Mouse (Mus musculus) CD4-positive, CD25-positive, alpha-beta regulatory T cell, adult 2 months (primary cell): Measurements from ENCODE around the gene Adipoq.

Source experiments
- DNase-seq: peaks from one replicate; pipeline ENCODE4 v3.0.0-alpha.2; 2012; ENCODE audit warnings: low read depth, low spot score

Gene Adipoq

GRCm38 (mm10) chr16:23196791-23197190, 50.5 kb downstream of the Adipoq start:
- DNase-seq, result peak; percentile 51

DNA sequence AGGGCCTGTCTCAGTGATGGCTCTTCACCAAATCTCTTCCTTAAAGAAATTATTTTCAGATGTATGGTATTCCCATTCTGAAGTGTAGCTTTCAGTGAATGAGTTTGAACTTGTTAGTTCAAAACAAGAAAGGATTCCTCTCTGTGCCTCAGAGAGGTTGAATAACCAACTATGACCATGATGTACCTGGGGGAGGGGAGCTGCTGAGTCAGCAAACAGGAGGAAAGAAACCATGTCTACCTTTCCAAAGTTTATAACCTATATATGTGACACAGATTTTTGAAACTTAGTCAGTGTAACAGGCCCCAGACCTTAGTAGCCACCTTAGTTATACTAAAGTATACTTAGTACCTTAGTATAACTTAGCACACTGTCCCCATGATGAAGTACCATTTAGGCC, 55.2 kb downstream of the Adipoq start:
- DNase-seq, result no peak
